11 mouse cellular contexts compared by ENCODE assay signal in genomic region chr15:83095950-83096349, GRCm38 (mm10). TPM values are rescaled to one million over a fixed set of nuclear protein-coding genes. Genes with fewer than 3 reads are reported as not detected.
DNase-seq lines count a peak whose midpoint lies in the region; ATAC-seq lines count a peak whose summit lies in the region.
"Had no signal": no experiment of that assay in that cellular context is flagged by ENCODE, and none has a peak within 500 bp of the region (broad histone marks: within the 10 kb centered on the region; RNA-seq: fewer than 3 reads in every experiment).

No protein-coding gene starts in this region.

- no peaks in the 10 kb centered on the region for H3K36me3 ChIP-seq in heart, embryonic 11.5 days (ENCODE audit: control insufficient read depth, insufficient read depth, low read length)
- H3K36me3 ChIP-seq: embryonic facial prominence, embryonic 15.5 days; hindbrain, embryonic 12.5 days; liver, embryonic 15.5 days had no signal

- ATAC-seq in heart, embryonic 11.5 days (replicated peaks; ENCODE audit: insufficient number of reproducible peaks, low FRiP score, low TSS enrichment) = no peak

- no peak overlapping the region for H3K9ac ChIP-seq in heart, embryonic 11.5 days (ENCODE audit: low read depth, low read length)
- H3K9ac ChIP-seq: embryonic facial prominence, embryonic 15.5 days; hindbrain, embryonic 12.5 days; liver, embryonic 15.5 days had no signal

- H3K4me2 ChIP-seq in heart, embryonic 11.5 days = no peak overlapping the region
- H3K4me2 ChIP-seq: embryonic facial prominence, embryonic 15.5 days; hindbrain, embryonic 12.5 days; liver, embryonic 15.5 days had no signal

- WGBS in heart, embryonic 11.5 days (ENCODE audit: insufficient replicate concordance) = 39% methylated on average over 2 of the region's 2 CpGs

- H3K4me1 ChIP-seq in heart, embryonic 11.5 days (ENCODE audit: control insufficient read depth, insufficient read depth, low read length) = peaks cover 16% of the 10 kb centered on the region

- peak; percentile 50 to 57 for DNase-seq in kidney, postnatal 4 days
- DNase-seq in kidney, adult 11 months = no peak
- peak; percentile 27 for DNase-seq in thymus, postnatal 0 days (ENCODE audit: low spot score)
- DNase-seq in thymus, adult 18-20 months = no peak
- DNase-seq in embryo, embryonic 10.5 days (ENCODE audit: low spot score) = peak; percentile 51
- DNase-seq in thymus, postnatal 4 days = peak; percentile 62
- DNase-seq in cerebellum, adult 9-11 months = no peak

- H3K27me3 ChIP-seq in heart, embryonic 11.5 days (ENCODE audit: control insufficient read depth, insufficient read depth, low read length) = 0 out of 2 replicates have a peak, but pooled peaks cover 2% of the 10 kb centered on the region
- H3K27me3 ChIP-seq: embryonic facial prominence, embryonic 15.5 days had no signal

- no peak overlapping the region for H3K4me3 ChIP-seq in heart, embryonic 11.5 days (ENCODE audit: low read depth, low read length)
- H3K4me3 ChIP-seq: embryonic facial prominence, embryonic 15.5 days; hindbrain, embryonic 12.5 days; liver, embryonic 15.5 days had no signal

- no peaks in the 10 kb centered on the region for H3K9me3 ChIP-seq in heart, embryonic 11.5 days (replicated peaks; ENCODE audit: control insufficient read depth, low read length)
- H3K9me3 ChIP-seq: embryonic facial prominence, embryonic 15.5 days; hindbrain, embryonic 12.5 days; liver, embryonic 15.5 days had no signal

- H3K27ac ChIP-seq in heart, embryonic 11.5 days (ENCODE audit: low read depth, low read length) = no peak overlapping the region
- H3K27ac ChIP-seq: embryonic facial prominence, embryonic 15.5 days; hindbrain, embryonic 12.5 days; liver, embryonic 15.5 days had no signal

RNA-seq across cellular contexts. Expression of gene Serhl, which starts 6.6 kb away (rescaled TPM):
- polyA plus RNA-seq in thymus, postnatal 0 days (2015; fragmentation: Nextera tagmentation; extraction: Ambion mirVana) = 74.8 and 83.2 TPM in 2 replicates
- polyA plus RNA-seq in heart, embryonic 11.5 days (2014; fragmentation: Nextera tagmentation; extraction: Ambion mirVana) = 56.4 and 68.5 TPM in 2 replicates

RNA-seq across cellular contexts. Expression of gene Rrp7a, which starts 26.7 kb away (rescaled TPM):
- 66.2 and 66.9 TPM in 2 replicates for polyA plus RNA-seq in thymus, postnatal 0 days (2015; fragmentation: Nextera tagmentation; extraction: Ambion mirVana)
- polyA plus RNA-seq in heart, embryonic 11.5 days (2014; fragmentation: Nextera tagmentation; extraction: Ambion mirVana) = 34.9 and 42.7 TPM in 2 replicates

RNA-seq across cellular contexts. Expression of gene Poldip3, which starts 53.2 kb away (rescaled TPM):
- polyA plus RNA-seq in thymus, postnatal 0 days (2015; fragmentation: Nextera tagmentation; extraction: Ambion mirVana) = 131 and 134 TPM in 2 replicates
- 88.5 and 89.4 TPM in 2 replicates for polyA plus RNA-seq in heart, embryonic 11.5 days (2014; fragmentation: Nextera tagmentation; extraction: Ambion mirVana)

Comparison
In these comparisons a context has a peak if more than half of its experiments do, and no peak if none do; other contexts are left out.
1. DNase-seq: peak in kidney, postnatal 4 days (2 of 2), thymus, postnatal 0 days (single experiment), embryo, embryonic 10.5 days (single experiment) and thymus, postnatal 4 days (single experiment); none in kidney, adult 11 months (single experiment), thymus, adult 18-20 months (0 of 2) and cerebellum, adult 9-11 months (single experiment).